Mouse (Mus musculus): ENCODE measurements at regions not wholly inside any gene's neighbourhood (a gene's known extent, or its start where the extent isn't known, plus 50 kb on each side); places are given as distances from the start of the nearest gene placed in this dataset.

- no peaks in the 10 kb centered on the region for H3K4me1 ChIP-seq (replicated peaks; ENCODE audit: control insufficient read depth, insufficient read depth, low read length)
- H3K4me3 ChIP-seq (ENCODE audit: control insufficient read depth, insufficient read depth, low read length) = no peak overlapping the region
- TF ChIP-seq CTCF (IDR thresholded peaks at IDR 0.05; ENCODE audit: borderline replicate concordance, control insufficient read depth, extremely low read depth, insufficient read depth, low read length, poor library complexity) = no peak
- TF ChIP-seq POLR2A (IDR thresholded peaks at IDR 0.05; ENCODE audit: control insufficient read depth, extremely low read depth, insufficient read depth, low read length, poor library complexity) = no peak
- H3K27me3 ChIP-seq (ENCODE audit: control insufficient read depth, insufficient read depth, low read length) = no peaks in the 10 kb centered on the region
- no peaks in the 10 kb centered on the region for H3K36me3 ChIP-seq (ENCODE audit: control insufficient read depth, insufficient read depth, low read length)
- 77% methylated on average over 1 of the region's 1 CpGs for WGBS
- H3K27ac ChIP-seq (ENCODE audit: control insufficient read depth, insufficient read depth, low read length) = no peak overlapping the region
- DNase-seq = no peak
These were observed 665.2 kb upstream of the Fam92a start for GRCm38 (mm10) chr4:12837097-12837426.

GRCm38 (mm10) chr4:12836326-12837096 lies 664.7 kb upstream of the Fam92a start:
- Histone ChIP-seq H3K27ac (ENCODE audit: control insufficient read depth, insufficient read depth, low read length) (no peak overlapping the region), H3K4me3 (ENCODE audit: control insufficient read depth, insufficient read depth, low read length) (no peak overlapping the region), H3K4me1 (replicated peaks; ENCODE audit: control insufficient read depth, insufficient read depth, low read length) (no peaks in the 10 kb centered on the region), H3K27me3 (ENCODE audit: control insufficient read depth, insufficient read depth, low read length) (no peaks in the 10 kb centered on the region), H3K36me3 (ENCODE audit: control insufficient read depth, insufficient read depth, low read length) (no peaks in the 10 kb centered on the region)
- WGBS = 84% methylated on average over 4 of the region's 4 CpGs
- no peak for DNase-seq
- TF ChIP-seq POLR2A (IDR thresholded peaks at IDR 0.05; ENCODE audit: control insufficient read depth, extremely low read depth, insufficient read depth, low read length, poor library complexity) = no peak

GRCm38 (mm10) chr4:12826419-12826818 lies 654.6 kb upstream of the Fam92a start:
- Histone ChIP-seq H3K36me3 (ENCODE audit: control insufficient read depth, insufficient read depth, low read length) (no peaks in the 10 kb centered on the region), H3K4me1 (replicated peaks; ENCODE audit: control insufficient read depth, insufficient read depth, low read length) (no peaks in the 10 kb centered on the region), H3K4me3 (ENCODE audit: control insufficient read depth, insufficient read depth, low read length) (no peak overlapping the region), H3K27me3 (ENCODE audit: control insufficient read depth, insufficient read depth, low read length) (no peaks in the 10 kb centered on the region), H3K27ac (ENCODE audit: control insufficient read depth, insufficient read depth, low read length) (no peak overlapping the region)
- TF ChIP-seq POLR2A (IDR thresholded peaks at IDR 0.05; ENCODE audit: control insufficient read depth, extremely low read depth, insufficient read depth, low read length, poor library complexity) = no peak
- no peak for TF ChIP-seq CTCF (IDR thresholded peaks at IDR 0.05; ENCODE audit: borderline replicate concordance, control insufficient read depth, extremely low read depth, insufficient read depth, low read length, poor library complexity)
- WGBS = 6% methylated on average over 1 of the region's 1 CpGs
- DNase-seq = no peak

GRCm38 (mm10) chr4:12814251-12814650 lies 642.4 kb upstream of the Fam92a start:
- no peaks in the 10 kb centered on the region for H3K4me1 ChIP-seq (replicated peaks; ENCODE audit: control insufficient read depth, insufficient read depth, low read length)
- TF ChIP-seq POLR2A (IDR thresholded peaks at IDR 0.05; ENCODE audit: control insufficient read depth, extremely low read depth, insufficient read depth, low read length, poor library complexity) (no peak), CTCF (IDR thresholded peaks at IDR 0.05; ENCODE audit: borderline replicate concordance, control insufficient read depth, extremely low read depth, insufficient read depth, low read length, poor library complexity) (no peak)
- no peaks in the 10 kb centered on the region for H3K27me3 ChIP-seq (ENCODE audit: control insufficient read depth, insufficient read depth, low read length)
- no peaks in the 10 kb centered on the region for H3K36me3 ChIP-seq (ENCODE audit: control insufficient read depth, insufficient read depth, low read length)
- 95% methylated on average over 2 of the region's 2 CpGs for whole genome bisulfite sequencing
- no peak overlapping the region for H3K4me3 ChIP-seq (ENCODE audit: control insufficient read depth, insufficient read depth, low read length)
- DNase-seq = no peak
- H3K27ac ChIP-seq (ENCODE audit: control insufficient read depth, insufficient read depth, low read length) = no peak overlapping the region

- Histone ChIP-seq H3K4me3 (ENCODE audit: control insufficient read depth, insufficient read depth, low read length) (no peak overlapping the region), H3K36me3 (ENCODE audit: control insufficient read depth, insufficient read depth, low read length) (no peaks in the 10 kb centered on the region), H3K27ac (ENCODE audit: control insufficient read depth, insufficient read depth, low read length) (no peak overlapping the region), H3K4me1 (replicated peaks; ENCODE audit: control insufficient read depth, insufficient read depth, low read length) (no peaks in the 10 kb centered on the region), H3K27me3 (ENCODE audit: control insufficient read depth, insufficient read depth, low read length) (no peaks in the 10 kb centered on the region)
- TF ChIP-seq CTCF (IDR thresholded peaks at IDR 0.05; ENCODE audit: borderline replicate concordance, control insufficient read depth, extremely low read depth, insufficient read depth, low read length, poor library complexity) (no peak), POLR2A (IDR thresholded peaks at IDR 0.05; ENCODE audit: control insufficient read depth, extremely low read depth, insufficient read depth, low read length, poor library complexity) (no peak)
- no peak for DNase-seq
- WGBS = 99% methylated on average over 3 of the region's 3 CpGs
These were observed 629.4 kb upstream of the Fam92a start for GRCm38 (mm10) chr4:12801186-12801585.

- Histone ChIP-seq H3K27me3 (ENCODE audit: control insufficient read depth, insufficient read depth, low read length) (no peaks in the 10 kb centered on the region), H3K4me3 (ENCODE audit: control insufficient read depth, insufficient read depth, low read length) (no peak overlapping the region), H3K27ac (ENCODE audit: control insufficient read depth, insufficient read depth, low read length) (no peak overlapping the region), H3K4me1 (replicated peaks; ENCODE audit: control insufficient read depth, insufficient read depth, low read length) (no peaks in the 10 kb centered on the region), H3K36me3 (ENCODE audit: control insufficient read depth, insufficient read depth, low read length) (no peaks in the 10 kb centered on the region)
- TF ChIP-seq CTCF (IDR thresholded peaks at IDR 0.05; ENCODE audit: borderline replicate concordance, control insufficient read depth, extremely low read depth, insufficient read depth, low read length, poor library complexity) (no peak), POLR2A (IDR thresholded peaks at IDR 0.05; ENCODE audit: control insufficient read depth, extremely low read depth, insufficient read depth, low read length, poor library complexity) (no peak)
- 95% methylated on average over 5 of the region's 5 CpGs for WGBS
- no peak for DNase-seq
These were observed 627.7 kb upstream of the Fam92a start for GRCm38 (mm10) chr4:12799564-12799963.
